Mouse (Mus musculus) G1E (cell line): ENCODE measurements around the gene Dtymk.

ENCODE experiments used
- CTCF ChIP-seq: IDR thresholded peaks from 2 replicates; pipeline ENCODE4 v1.5.1; 2012; ENCODE audit warnings: low read depth, low read length, inconsistent platforms, mixed read lengths
- GATA1 ChIP-seq: IDR thresholded peaks from 2 replicates; pipeline ENCODE4 v1.6.1; 2012; ENCODE audit warnings: borderline replicate concordance, low read length, inconsistent platforms, mixed read lengths
- TAL1 ChIP-seq: conservative IDR thresholded peaks from 2 replicates; pipeline ENCODE4 v1.6.1; 2012; ENCODE audit warnings: low read depth, low read length, inconsistent platforms, mixed read lengths

- TF ChIP-seq CTCF (no peak), GATA1 (no peak), TAL1 (no peak)
Observed at GRCm38 (mm10) chr1:93769901-93770300, 31.8 kb downstream of the Dtymk start.
